Mouse (Mus musculus): ENCODE results near the gene Pnrc1. TPM values are rescaled to one million over a fixed set of nuclear protein-coding genes. Genes with fewer than 3 reads are reported as not detected.
A peak's percentile ranks its signal among the peaks of the same experiment; 100 is the strongest.

The Pnrc1 gene
- polyA plus RNA-seq, 1 experiment from 2014 or later, result 123 TPM

DNA sequence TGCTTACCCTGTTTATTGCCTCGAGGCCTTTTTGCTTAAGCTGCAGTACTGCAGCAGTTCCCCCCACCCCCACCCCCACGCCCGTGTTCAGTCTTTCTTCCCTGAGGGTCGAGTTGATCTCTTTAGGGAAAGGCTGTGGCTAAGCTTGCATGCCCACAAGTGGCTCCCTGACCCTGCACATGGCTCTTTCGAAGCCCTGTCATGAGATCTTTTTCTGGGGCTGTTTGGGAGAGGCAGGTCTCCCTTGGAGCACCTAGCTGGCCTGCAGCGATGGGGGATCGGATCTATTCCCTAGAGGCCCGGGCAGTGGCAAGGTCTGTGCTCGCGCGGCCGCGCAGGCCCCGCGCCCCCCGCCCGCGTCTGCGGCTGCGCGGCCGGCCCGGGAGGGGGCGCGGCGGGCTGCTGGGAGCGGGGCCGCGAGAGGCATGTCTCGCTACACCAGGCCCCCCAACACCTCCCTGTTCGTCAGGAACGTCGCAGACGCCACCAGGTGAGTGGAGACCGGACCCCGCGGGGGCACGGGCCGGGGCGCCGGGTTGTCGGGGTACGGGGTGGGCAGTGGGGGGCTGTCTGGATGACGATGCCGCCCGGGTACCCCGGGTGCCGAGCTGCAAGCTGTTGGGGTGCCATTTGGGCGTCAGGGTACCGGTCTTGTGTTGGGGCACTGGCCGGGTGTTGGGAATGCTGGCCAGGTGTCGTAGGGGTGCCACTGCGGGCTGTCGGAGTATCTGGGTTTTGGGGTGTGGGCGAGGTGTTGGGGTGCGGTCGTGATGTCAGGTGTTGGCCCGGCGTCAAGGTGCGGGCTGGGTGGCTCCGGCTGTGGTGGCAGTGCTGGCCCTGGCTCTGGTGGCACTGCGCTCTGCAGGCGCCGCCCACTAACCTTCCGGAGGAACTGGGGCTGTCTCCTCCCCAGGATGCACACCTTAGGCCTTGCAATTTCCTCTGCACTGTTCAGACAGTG is 80.8 kb downstream of the Pnrc1 start, which contains the start of gene Srsf12:
Gene Srsf12 (plus strand): TSS at position 111 of the 961 bp plus-strand sequence.
- Histone ChIP-seq H3K4me1 (ENCODE audit: insufficient read depth) (no peaks in the 10 kb centered on the region), H3K4me2 (peak within 1 kb of the TSS; percentile 99), H3K9me3 (ENCODE audit: low read depth, low read length) (no peaks in the 10 kb centered on the region), H3K4me3 (ENCODE audit: low read depth, low read length) (peak within 1 kb of the TSS; percentile 64), H3K27me3 (ENCODE audit: insufficient read depth, low read length) (no peaks in the 10 kb centered on the region), H3K27ac (ENCODE audit: low read depth) (no peak within 1 kb of the TSS), H3K9ac (peak within 1 kb of the TSS; percentile 71), H3K36me3 (ENCODE audit: insufficient read depth) (no peaks in the 10 kb centered on the region)
- peak; percentile 16; the same call in 1 of the 2 replicates for TF ChIP-seq CTCF (IDR thresholded peaks at IDR 0.05; ENCODE audit: low read depth)
- WGBS, result 2% methylated on average over 62 of the region's 65 CpGs
- ATAC-seq (ENCODE audit: insufficient read depth) (peak; percentile 83), DNase-seq (peak; percentile 59)

DNA sequence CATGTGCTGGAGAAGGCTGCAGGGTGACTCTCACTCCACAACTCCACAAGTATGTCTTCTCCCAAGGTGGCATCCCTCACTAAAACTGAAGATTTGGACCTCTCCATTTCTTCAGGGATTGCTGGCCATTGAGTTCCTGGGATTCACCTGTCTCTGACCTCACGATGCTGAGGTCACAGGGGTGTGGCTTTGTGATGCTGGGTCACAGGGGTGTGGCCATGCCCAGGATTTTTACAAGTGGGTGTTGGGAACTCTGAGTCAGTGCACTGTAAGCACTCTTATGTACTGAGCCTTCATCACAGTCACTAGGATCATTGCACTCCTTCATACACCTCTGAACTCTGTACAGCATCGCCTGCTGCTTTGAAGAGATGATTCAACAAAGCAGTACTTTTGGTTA is 82.4 kb downstream of the Pnrc1 start:
- Histone ChIP-seq H3K27ac (ENCODE audit: low read depth) (no peak overlapping the region), H3K4me3 (ENCODE audit: low read depth, low read length) (no peak overlapping the region), H3K27me3 (ENCODE audit: insufficient read depth, low read length) (no peaks in the 10 kb centered on the region), H3K9me3 (ENCODE audit: low read depth, low read length) (no peaks in the 10 kb centered on the region), H3K4me2 (no peak overlapping the region), H3K4me1 (ENCODE audit: insufficient read depth) (no peaks in the 10 kb centered on the region), H3K36me3 (ENCODE audit: insufficient read depth) (no peaks in the 10 kb centered on the region), H3K9ac (no peak overlapping the region)
- no peak for ATAC-seq (ENCODE audit: insufficient read depth)
- no peak for DNase-seq
- TF ChIP-seq CTCF (IDR thresholded peaks at IDR 0.05; ENCODE audit: low read depth), result no peak
- WGBS, result 60% methylated on average over 2 of the region's 2 CpGs

DNA sequence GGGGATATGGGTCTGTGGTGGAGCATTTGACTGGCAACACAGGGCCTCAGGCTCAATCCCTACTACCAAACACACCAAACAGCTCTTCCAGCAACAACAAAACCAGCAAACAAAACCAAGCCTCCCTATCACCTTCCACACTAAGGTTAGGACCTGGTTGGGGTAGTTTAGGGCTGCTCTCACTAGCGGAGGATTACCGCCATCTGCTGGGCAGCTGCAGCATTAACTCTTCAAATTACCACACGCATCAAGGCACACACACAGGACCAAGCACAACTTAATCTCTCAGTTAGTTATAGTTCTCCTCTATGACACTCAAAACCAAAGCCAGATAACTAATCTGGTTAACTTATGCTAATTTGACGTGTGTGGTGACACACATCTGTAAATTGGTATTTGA is 85.3 kb downstream of the Pnrc1 start:
- peak; percentile 77 for TF ChIP-seq CTCF (IDR thresholded peaks at IDR 0.05; ENCODE audit: low read depth)
- H3K4me2 ChIP-seq, result no peak overlapping the region
- H3K36me3 ChIP-seq (ENCODE audit: insufficient read depth), result no peaks in the 10 kb centered on the region
- peak; percentile 75 for DNase-seq
- H3K27me3 ChIP-seq (ENCODE audit: insufficient read depth, low read length), result no peaks in the 10 kb centered on the region
- WGBS, result 6% methylated on average over 4 of the region's 4 CpGs
- no peaks in the 10 kb centered on the region for H3K4me1 ChIP-seq (ENCODE audit: insufficient read depth)
- no peak overlapping the region for H3K27ac ChIP-seq (ENCODE audit: low read depth)
- no peaks in the 10 kb centered on the region for H3K9me3 ChIP-seq (ENCODE audit: low read depth, low read length)
- no peak overlapping the region for H3K4me3 ChIP-seq (ENCODE audit: low read depth, low read length)
- 0 out of 2 replicates have a peak, but pooled peaks have one; percentile 57 for ATAC-seq (ENCODE audit: insufficient read depth)
- H3K9ac ChIP-seq, result no peak overlapping the region

DNA sequence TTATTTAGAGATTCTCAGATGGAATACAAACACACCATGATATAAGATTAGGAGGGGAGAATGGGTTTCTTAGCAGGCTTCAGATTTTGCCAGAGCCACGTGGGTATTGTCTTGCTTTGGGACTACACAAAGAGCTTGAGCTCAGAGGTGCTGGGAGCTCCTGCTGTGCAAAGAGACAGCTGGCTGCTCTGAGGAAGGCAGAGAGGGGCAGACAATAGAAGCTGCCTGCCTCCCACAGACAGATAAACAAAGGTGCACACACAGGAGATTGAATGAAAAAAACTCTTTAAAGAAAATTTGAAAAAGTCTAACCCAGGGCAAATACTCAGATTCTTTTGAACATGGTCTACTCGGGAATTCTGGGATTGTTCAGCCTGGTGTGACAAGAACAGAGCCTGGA is 91.8 kb downstream of the Pnrc1 start:
- ATAC-seq (ENCODE audit: insufficient read depth) (no peak), DNase-seq (no peak)
- Histone ChIP-seq H3K27me3 (ENCODE audit: insufficient read depth, low read length) (no peaks in the 10 kb centered on the region), H3K4me3 (ENCODE audit: low read depth, low read length) (no peak overlapping the region), H3K9me3 (ENCODE audit: low read depth, low read length) (no peaks in the 10 kb centered on the region), H3K9ac (no peak overlapping the region), H3K4me1 (ENCODE audit: insufficient read depth) (no peaks in the 10 kb centered on the region), H3K36me3 (ENCODE audit: insufficient read depth) (no peaks in the 10 kb centered on the region), H3K27ac (ENCODE audit: low read depth) (no peak overlapping the region), H3K4me2 (no peak overlapping the region)
- 17% methylated on average over 2 of the region's 2 CpGs for WGBS
- no peak for TF ChIP-seq CTCF (IDR thresholded peaks at IDR 0.05; ENCODE audit: low read depth)

Other genes with a start within 250 kb of the Pnrc1 start
- 0.14 and 0.28 TPM in 2 replicates for gene Gabrr2, start 227.2 kb downstream of the Pnrc1 start, polyA plus RNA-seq (2014; fragmentation: Nextera tagmentation; extraction: Ambion mirVana)
- not detected in 2 replicates for gene Gabrr1, start 157.6 kb downstream of the Pnrc1 start, polyA plus RNA-seq (2014; fragmentation: Nextera tagmentation; extraction: Ambion mirVana)
- gene Pm20d2, start 100.4 kb downstream of the Pnrc1 start, polyA plus RNA-seq (2014; fragmentation: Nextera tagmentation; extraction: Ambion mirVana), result 0.70 and 0.99 TPM in 2 replicates
- 3.4 and 3.6 TPM in 2 replicates for gene Srsf12, start 81.2 kb downstream of the Pnrc1 start, polyA plus RNA-seq (2014; fragmentation: Nextera tagmentation; extraction: Ambion mirVana)
- gene Rngtt, start 20.1 kb upstream of the Pnrc1 start, polyA plus RNA-seq (2014; fragmentation: Nextera tagmentation; extraction: Ambion mirVana), result 23.9 and 27.4 TPM in 2 replicates